Mouse (Mus musculus) embryonic fibroblast, embryonic 13.5 days (primary cell): ENCODE measurements around the gene Tmem266. TPM values are rescaled to one million over a fixed set of nuclear protein-coding genes. Genes with fewer than 3 reads are reported as not detected.

Source experiments
- H3K27ac ChIP-seq: 2 replicates; pipeline ENCODE4 v1.5.1; 2012; ENCODE audit warnings: low read length, control low read depth, inconsistent platforms; ENCODE audit not compliant: insufficient read depth
- H3K4me1 ChIP-seq: 2 replicates; pipeline ENCODE4 v1.6.1; 2011; ENCODE audit warnings: low read length; ENCODE audit not compliant: control insufficient read depth, insufficient read depth
- H3K4me3 ChIP-seq: 2 replicates; pipeline ENCODE4 v1.5.1; 2011; ENCODE audit warnings: mild to moderate bottlenecking, control low read depth, low read length; ENCODE audit not compliant: insufficient read depth
- CTCF ChIP-seq: IDR thresholded peaks from 2 replicates; pipeline ENCODE4 v1.5.1; 2011; ENCODE audit warnings: mild to moderate bottlenecking, control low read depth, low read length, moderate library complexity, borderline replicate concordance; ENCODE audit not compliant: insufficient read depth
- POLR2A ChIP-seq: IDR thresholded peaks from 2 replicates; pipeline ENCODE4 v1.6.1; 2011; ENCODE audit warnings: low read depth, mild to moderate bottlenecking, control low read depth, low read length, moderate library complexity
- polyA plus RNA-seq: library from polyadenylated mRNA; stranded (reverse); fragments of >200 nt; gene quantifications from 2 replicates; pipeline ENCODE4 v1.2.4, GENCODE M21; 2011; ENCODE audit warnings: low read depth; ENCODE audit not compliant: missing spikeins, insufficient read length

The Tmem266 gene
- polyA plus RNA-seq, 1 experiment: not detected

DNA sequence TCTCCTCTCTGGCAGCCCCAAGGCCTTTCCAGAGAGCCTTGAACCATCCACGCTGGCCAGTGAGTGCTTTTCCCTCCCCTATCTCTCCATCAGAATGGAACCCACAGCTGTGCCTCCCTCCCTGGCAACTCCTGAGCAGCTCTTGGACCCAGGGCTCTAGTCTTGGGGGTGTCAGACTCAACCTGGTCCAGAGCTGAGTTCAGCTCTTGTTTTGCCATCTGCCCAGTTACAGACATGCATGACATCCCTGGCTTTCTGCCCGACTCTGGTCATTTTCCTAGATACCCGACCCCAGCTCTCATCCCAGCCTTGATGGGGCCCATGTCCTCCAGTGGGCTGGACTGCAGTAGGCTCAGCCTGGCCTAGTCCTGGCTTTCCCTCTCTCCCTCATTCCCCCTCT is 111.7 kb downstream of the Tmem266 start:
- Histone ChIP-seq H3K4me3 (no peak overlapping the region), H3K4me1 (no peaks in the 10 kb centered on the region), H3K27ac (no peak overlapping the region)
- TF ChIP-seq CTCF: no peak
- no peak for TF ChIP-seq POLR2A

DNA sequence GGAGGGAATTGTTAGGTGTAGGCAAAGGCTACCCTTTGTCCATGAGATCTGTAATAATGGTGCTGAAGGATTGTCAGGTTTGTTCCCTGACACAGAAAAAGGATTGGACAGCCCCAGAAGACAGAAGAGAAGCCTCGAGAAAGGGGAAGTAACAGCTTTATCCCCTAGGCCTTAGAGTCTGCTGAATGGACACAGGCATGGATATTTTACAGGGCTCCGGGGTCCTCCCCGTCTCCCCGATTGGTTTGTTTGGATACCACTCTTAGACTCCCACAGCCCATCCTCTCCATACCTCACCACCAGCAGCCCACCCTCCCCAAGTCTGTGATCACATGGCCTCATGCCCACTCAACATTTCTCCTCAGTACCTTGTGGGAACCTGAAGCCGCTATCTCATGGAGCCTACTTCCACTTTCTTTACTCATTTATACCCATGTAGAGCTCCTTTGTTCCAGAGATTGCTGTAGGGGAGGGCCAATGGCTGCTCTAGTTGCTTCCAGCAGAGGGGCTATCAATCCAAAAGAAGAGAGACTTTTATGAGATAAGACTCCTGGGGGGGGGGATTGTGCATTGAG is 112.6 kb downstream of the Tmem266 start:
- Histone ChIP-seq H3K4me3 (no peak overlapping the region), H3K27ac (no peak overlapping the region), H3K4me1 (no peaks in the 10 kb centered on the region)
- TF ChIP-seq POLR2A (no peak), CTCF (no peak)

DNA sequence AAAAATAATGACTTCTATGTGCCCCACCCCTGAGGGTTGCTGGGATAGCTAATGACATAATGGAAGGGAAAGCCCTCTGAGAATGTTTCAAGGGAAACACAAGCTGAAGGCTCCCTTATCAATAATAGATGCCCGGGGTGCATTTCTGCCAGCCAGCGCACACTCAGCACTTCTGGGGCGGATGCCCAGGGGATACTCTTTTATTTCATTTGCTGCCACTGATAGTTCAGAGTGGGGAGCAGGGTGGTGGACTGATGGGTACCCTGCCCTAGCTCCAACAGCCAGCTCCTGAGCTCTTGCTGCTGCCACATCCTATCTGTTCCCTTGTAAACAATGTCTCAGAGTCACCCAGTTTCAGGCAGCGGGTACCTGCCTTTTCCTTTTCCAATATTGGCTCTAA is 120.8 kb downstream of the Tmem266 start:
- H3K27ac ChIP-seq: no peak overlapping the region
- H3K4me3 ChIP-seq: no peak overlapping the region
- H3K4me1 ChIP-seq: peaks cover 7% of the 10 kb centered on the region; the same call in 1 of the 2 replicates
- no peak for TF ChIP-seq POLR2A
- TF ChIP-seq CTCF: no peak

DNA sequence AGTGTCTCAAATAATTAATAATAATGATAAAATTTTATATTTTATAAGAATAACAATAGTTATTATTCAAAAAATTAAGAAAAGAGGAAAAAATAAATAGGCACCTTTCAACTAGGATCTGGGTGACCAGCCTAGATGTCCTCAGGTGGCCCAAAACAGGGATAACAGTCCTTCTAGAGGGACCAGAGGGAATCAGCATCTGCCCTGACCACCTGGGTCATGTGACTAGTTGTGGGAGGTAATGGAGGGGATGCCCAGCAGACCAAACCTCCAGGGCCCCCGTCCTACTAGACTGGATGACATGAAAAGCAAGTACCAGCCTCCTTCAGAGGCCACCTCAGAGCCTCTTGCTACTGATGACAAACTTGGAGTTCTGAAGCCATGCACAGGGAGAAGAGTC is 122.4 kb downstream of the Tmem266 start:
- Histone ChIP-seq H3K27ac (no peak overlapping the region), H3K4me1 (peaks cover 7% of the 10 kb centered on the region; the same call in 1 of the 2 replicates), H3K4me3 (no peak overlapping the region)
- no peak for TF ChIP-seq CTCF
- no peak for TF ChIP-seq POLR2A

DNA sequence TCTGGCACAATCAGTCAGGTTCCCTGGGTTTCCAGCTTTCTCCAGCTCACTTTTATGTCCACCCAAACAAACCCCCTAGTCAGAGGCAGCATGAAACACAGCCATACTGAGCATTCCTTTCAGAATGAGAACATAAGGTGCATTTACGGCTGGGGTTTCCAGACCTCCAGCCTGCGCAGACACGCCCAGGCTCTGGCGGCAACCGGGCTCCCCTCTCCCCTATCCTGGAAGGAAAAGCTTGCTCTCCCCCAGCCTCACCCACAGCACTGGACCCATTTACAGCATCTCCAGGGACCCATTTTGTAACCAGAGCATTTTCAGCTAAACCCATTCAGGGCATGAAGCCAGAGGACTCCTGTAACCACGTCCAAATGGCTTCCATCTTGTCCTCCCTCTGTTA is 123.3 kb downstream of the Tmem266 start:
- no peak overlapping the region for H3K4me3 ChIP-seq
- no peak for TF ChIP-seq CTCF
- TF ChIP-seq POLR2A: no peak
- H3K27ac ChIP-seq: no peak overlapping the region
- peaks cover 7% of the 10 kb centered on the region; the same call in 1 of the 2 replicates for H3K4me1 ChIP-seq

DNA sequence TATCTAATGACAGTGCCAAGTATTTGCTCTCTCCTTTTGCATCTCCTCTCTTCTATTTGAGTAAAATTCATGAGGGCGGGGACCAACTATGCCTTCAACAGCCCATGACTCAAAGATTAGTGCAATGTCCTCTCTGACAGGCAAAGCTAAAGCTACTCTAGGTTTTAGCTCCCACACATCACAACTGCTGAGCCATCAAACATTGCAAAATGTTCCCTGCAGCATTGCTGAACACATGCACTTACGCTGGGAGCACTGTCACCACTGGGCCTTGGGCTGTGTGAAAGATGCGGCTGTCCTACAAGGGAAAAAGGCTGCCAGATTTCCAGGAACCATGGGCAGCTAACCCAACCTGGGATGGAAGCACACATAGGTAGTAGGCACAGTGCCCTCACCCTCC is 124.7 kb downstream of the Tmem266 start:
- TF ChIP-seq CTCF: no peak
- TF ChIP-seq POLR2A: no peak
- no peak overlapping the region for H3K27ac ChIP-seq
- peaks cover 7% of the 10 kb centered on the region; the same call in 1 of the 2 replicates for H3K4me1 ChIP-seq
- no peak overlapping the region for H3K4me3 ChIP-seq

DNA sequence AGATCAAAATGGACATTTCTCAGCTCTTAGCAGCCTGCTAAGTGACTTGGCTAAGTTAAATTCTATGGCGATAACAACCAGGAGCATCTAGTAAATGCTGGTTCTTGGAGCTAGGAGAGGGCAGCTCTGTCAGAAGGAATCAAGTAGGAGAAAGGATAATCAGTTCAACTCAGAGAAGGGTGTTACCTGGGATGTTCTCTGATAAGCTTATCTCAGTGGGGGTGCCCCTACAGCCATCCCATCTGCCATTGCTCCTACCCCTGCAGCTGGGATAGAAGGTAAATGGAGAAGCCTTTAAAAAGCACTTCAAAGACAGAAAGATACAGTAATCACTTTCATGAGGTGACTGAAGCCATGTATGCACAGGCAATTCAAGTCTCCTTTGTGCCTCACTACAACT is 126.2 kb downstream of the Tmem266 start:
- H3K27ac ChIP-seq: no peak overlapping the region

DNA sequence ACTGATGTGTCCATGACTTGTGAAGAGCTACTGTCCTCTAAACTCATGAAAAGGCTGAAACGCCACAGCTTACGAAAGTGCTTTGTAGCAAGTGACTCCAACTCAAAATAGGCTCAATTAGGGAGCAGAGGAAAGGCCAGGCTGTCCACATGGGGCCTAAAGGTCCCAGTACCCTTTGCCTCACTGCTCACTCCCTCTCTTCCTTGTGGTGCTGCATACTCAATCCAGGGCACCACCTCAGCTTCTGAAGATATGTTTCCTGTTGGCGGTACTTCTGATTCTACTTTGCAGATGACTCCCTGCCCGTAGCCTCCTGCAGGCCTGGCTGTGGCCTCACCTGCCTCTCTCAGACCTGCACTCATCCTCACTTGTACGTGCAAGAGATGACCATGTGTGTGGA is 126.7 kb downstream of the Tmem266 start:
- no peak for TF ChIP-seq CTCF
- TF ChIP-seq POLR2A: no peak

More for the DNA sequence above, 126.2 kb downstream of the Tmem266 start:
- H3K4me3 ChIP-seq: no peak overlapping the region
- no peak for TF ChIP-seq CTCF
- TF ChIP-seq POLR2A: no peak
- H3K4me1 ChIP-seq: peaks cover 7% of the 10 kb centered on the region; the same call in 1 of the 2 replicates

DNA sequence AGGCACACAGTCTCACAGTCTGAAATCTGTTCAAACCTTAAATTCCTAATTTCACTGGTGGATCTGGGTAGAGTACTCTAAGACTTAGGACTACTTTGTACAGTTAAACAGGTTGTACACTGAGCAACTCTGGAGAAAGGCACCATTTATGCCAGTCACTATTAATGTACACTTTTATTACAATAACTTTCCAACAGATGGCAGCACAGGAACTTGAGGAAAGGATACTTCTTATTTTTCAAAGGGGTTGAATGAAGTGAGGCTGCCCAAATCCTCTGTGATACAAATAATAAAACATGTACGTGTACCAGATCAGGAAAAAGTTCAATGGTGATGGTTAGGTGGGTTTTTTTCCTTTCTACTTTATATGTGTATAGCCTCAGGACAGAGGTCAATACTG is 141.7 kb downstream of the Tmem266 start:
- Histone ChIP-seq H3K4me3 (no peak overlapping the region), H3K27ac (no peak overlapping the region), H3K4me1 (no peaks in the 10 kb centered on the region)
- TF ChIP-seq POLR2A (no peak), CTCF (no peak)

More for the DNA sequence above, 126.7 kb downstream of the Tmem266 start:
- Histone ChIP-seq H3K4me3 (no peak overlapping the region), H3K27ac (no peak overlapping the region), H3K4me1 (peaks cover 4% of the 10 kb centered on the region; the same call in 1 of the 2 replicates)

DNA sequence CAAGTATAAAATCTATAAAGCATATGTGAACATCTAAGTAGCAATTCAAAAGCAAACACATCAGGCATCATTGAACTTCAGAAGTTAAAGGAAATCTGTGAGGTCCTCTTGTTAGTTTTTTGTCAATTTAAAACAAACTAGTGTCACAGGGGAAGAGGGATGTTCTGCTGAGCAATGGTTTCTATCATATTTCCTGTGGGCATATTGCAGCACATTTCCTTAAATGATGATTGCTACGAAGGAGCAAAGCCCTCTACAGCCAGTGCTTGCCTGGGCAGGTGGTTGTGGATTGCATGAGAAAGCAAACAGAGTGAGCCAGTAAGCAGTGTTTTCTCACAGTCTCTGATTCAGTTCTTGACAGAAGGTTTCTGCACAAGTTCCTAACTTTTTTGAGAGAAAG is 149.4 kb downstream of the Tmem266 start:
- no peak overlapping the region for H3K4me3 ChIP-seq
- no peaks in the 10 kb centered on the region for H3K4me1 ChIP-seq
- no peak for TF ChIP-seq CTCF
- H3K27ac ChIP-seq: no peak overlapping the region

DNA sequence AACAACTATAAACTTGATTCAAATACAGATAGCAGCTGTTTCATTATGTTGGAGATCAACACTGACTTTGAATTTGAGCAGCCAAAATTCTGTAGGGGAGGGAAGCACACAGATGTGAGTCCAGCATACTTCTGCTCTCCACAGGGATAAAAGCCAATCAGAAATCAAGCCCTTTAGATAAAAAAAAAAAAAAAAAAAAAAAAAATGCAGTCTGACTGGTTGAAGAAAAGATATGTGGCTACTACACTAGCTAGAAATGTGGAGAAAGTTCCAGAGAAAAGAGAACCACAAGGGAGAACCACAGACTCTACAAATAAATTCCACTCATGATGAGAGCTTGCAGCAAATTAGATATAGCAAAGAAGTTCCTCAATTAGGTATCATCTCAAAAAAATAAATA is 152.0 kb downstream of the Tmem266 start:
- TF ChIP-seq POLR2A (no peak), CTCF (no peak)
- no peaks in the 10 kb centered on the region for H3K4me1 ChIP-seq
- no peak overlapping the region for H3K4me3 ChIP-seq
- H3K27ac ChIP-seq: no peak overlapping the region
